Mouse (Mus musculus): ENCODE data around the gene Nudt11.
"Not testable (repeated sequence)": the region's sequence is repeated elsewhere in the genome, so short reads cannot be mapped to it uniquely, and the experiment has no call there.

Nudt11 gene

DNA sequence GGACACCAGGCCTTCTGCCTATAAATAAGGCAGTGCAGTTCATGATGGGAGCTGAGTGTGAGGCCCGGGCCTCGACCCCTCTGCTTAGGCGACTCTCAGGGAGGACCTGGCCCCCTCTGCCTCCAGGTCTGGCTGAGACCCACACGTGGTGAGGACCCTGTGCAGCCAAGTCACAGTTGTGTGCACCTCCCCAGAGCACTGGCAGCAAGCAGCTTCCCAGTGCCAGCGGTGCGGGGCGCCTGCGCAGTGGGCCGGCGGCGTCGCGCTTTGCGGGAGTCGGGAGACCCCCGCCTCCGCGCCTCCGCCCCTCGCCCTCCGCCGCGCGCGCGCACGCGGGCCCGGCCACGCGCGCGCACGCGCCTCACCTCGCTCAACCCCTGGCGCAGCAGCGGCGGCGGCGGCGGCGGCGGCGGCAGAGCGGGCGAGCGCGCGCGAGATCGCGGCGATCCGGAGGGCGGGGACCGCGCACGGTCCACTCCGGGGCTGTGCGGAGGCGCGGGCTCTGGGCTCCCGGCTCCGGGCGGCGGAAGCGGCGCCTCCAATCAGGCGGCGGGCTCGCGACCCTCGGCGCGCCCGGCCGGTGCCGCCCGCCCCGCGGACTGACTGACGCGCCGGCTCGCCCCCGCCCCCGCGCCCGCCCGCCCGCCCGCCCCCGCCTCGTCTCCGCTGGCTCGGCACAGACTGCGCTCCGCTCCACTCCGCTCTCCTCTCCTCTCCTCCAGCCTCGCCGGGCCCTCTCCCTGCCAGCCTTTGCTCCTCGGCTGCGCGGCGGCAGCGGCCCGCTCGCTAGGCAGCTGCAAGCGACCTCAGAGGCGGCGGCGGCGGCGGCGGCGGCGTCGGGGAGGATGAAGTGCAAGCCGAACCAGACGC is at the start of gene Nudt11:
Gene Nudt11 (plus strand): TSS at position 388 of the 870 bp plus-strand sequence.
- DNase-seq (ENCODE audit: low read depth): not testable (repeated sequence)

DNA sequence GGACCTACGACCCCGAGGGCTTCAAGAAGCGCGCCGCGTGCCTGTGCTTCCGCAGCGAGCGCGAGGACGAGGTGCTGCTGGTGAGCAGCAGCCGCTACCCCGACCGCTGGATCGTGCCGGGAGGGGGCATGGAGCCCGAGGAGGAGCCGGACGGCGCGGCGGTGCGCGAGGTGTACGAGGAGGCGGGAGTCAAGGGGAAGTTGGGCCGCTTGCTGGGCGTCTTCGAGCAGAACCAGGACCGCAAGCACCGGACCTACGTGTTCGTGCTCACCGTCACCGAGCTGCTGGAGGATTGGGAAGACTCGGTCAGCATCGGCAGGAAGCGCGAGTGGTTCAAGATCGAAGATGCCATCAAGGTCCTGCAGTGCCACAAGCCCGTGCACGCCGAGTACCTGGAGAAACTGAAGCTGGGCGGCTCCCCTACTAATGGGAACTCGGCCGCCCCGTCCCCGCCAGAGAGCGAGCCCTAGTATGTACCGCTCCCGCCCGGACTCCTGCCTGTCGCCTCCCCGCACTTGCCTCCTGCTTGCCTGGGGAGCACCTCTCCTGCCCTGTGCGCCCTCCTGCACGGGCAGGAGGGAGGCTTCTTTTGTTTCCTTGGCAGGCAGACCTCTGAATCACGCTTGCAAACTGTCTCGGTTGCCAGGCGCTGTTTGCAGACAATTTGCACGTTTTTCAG is 822 bp downstream of the Nudt11 start:
- DNase-seq (ENCODE audit: low read depth): not testable (repeated sequence)

DNA sequence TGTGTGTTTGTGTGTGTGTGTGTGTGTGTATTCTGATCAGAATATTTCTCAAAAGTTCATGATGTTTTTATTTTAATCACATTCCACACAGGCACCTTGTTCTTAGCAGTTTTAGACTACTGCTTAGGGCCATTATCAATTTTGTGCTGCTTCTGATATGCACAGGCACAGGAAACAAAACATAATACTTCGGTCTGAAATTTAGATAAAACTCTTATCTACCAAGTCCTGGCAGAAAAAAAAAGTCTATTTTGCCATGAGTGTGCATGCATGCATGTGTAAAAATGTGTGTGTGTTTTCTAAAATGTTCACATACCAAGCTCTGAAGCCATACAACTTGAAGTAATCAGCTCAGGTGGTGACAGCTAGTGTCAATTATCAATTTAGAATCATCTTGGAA is 14.3 kb downstream of the Nudt11 start:
- no peak for DNase-seq (ENCODE audit: low read depth)

DNA sequence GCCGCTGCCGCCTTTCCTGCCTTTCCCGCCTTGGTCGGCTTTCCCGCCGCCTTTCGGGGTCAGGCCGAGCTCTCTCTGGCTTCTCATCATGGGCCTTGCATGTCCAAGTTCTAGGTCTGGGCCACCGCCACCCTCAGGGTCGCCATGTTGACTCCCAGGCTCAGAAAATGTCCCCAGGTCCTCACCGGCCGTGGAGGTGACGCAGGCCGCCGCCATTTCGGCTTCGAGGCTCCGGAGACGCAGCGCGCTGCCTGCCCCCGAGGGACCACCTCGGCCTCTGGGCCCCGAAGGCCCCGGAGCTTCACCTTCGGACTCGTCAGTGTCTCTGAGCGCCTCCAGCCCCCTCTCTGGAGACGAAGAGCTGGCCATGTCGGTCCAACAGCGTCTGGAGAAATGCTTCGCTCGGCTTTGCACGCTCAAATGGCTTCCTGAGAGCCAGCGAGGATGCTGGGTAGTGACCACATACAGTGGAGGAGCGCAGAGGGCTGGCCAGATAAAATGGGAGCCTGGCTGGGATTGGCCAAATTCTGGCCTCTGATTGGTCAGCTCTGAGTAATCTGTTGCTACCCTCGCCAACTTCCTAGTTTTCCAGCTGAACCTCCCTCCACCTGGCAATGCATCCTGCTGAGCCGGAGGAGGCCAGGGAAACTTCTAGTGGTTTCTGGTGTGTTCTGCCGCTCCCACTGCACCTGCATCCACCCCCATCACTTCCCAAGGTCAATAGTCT is 35.9 kb downstream of the Nudt11 start, which contains the start of gene AU022751:
Gene AU022751 (minus strand): TSS at position 466 of the 727 bp plus-strand sequence.
- DNase-seq (ENCODE audit: low read depth): no peak

DNA sequence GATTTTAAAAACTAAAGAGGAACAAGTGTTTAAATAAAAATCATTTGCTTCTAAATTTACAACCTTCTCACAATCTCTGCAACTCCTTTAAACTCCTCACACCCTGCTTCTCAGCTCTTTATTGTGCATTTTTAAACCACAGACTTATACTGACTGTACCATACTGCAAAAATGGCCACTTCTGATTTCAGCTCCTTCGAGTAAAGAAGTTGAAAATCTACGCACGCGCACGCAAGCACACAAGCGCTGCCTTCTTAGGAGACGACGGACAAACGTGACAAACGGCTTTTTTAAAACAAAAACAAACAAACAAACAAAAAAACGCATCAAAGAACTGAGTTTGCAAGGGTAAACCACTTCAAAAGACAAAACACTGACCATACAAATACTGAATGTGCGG is 44.3 kb downstream of the Nudt11 start:
- no peak for DNase-seq (ENCODE audit: low read depth)

DNA sequence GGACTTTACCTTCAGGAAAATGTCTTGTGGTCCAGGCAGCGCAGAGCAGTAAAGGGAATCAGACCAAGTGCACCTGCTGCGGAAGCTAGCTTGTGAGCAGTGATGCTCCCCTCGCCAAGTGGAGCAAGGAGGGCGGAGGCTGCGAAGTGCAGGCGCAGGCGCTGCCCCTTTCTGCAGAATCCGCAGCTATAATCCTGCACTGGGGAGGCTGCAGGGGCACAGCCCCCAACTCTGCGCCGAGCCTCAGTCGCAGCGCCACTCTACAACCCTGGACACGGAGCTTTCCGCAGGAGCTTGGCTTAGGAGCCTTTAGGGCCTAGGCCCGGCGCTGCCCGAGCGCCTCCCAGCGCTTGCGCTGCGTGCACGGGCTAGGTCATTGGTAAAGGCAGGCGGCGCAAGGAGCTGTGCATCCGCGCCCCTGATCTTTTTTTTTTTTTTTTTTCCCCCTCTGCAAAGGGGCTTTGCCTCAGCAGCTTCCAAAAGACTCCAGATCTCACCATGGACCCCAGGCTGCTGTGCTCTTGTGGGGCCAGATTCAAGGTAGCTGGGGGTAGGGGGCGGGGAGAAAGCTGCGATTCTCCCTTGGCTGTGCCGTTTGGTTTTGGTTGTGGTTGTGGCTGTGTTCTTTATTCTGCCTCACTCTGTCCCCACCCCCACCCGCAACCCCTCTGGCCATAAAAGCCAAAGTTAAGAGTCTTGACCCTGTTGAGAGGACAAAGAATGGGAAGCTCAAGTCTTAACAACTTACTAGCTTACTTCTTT is 44.9 kb downstream of the Nudt11 start:
- DNase-seq (ENCODE audit: low read depth): no peak

Data from induced T-regulatory cell, adult 2 months (primary cell).